Comparison of ENCODE assay signal across 8 mouse cellular contexts in genomic region chr11:119039732-119040512, GRCm38 (mm10). TPM values are rescaled to one million over a fixed set of nuclear protein-coding genes. Genes with fewer than 3 reads are reported as not detected.
DNase-seq lines count a peak whose midpoint lies in the region; ATAC-seq lines count a peak whose summit lies in the region.

No protein-coding gene starts in this region.

- 16% methylated on average over 21 of the region's 21 CpGs for WGBS in heart, embryonic 14.5 days
- WGBS in hindbrain, embryonic 10.5 days, result 3% methylated on average over 21 of the region's 21 CpGs
- 2% methylated on average over 21 of the region's 21 CpGs for WGBS in midbrain, embryonic 10.5 days

- H3K9me3 ChIP-seq in heart, embryonic 14.5 days (ENCODE audit: control insufficient read depth, low read length), result no peaks in the 10 kb centered on the region
- H3K9me3 ChIP-seq in hindbrain, embryonic 10.5 days, result no peaks in the 10 kb centered on the region
- H3K9me3 ChIP-seq in midbrain, embryonic 10.5 days (replicated peaks), result no peaks in the 10 kb centered on the region

- no peak for DNase-seq in heart, postnatal 4 days
- peak; percentile 67 for DNase-seq in MEL-GATA-1-ER (ENCODE audit: extremely low read depth, low read depth)
- DNase-seq in hindbrain, embryonic 10.5 days (ENCODE audit: low spot score), result no peak
- DNase-seq in midbrain, embryonic 10.5 days (ENCODE audit: low spot score), result no peak
- no peak for DNase-seq in adrenal gland, adult (ENCODE audit: inconsistent age in 2 of 2, low spot score in 1 of 2)
- DNase-seq in left cerebral cortex, postnatal 36 days (ENCODE audit: low spot score in 2 of 2), result no peak
- DNase-seq in left cerebral cortex, postnatal 25 days (ENCODE audit: low spot score in 2 of 2), result no peak

- intact Hi-C loops in left cerebral cortex, postnatal 36 days (cut with DNase I), result loop anchor here (2.0 to 5.0 kb wide), 2 partner anchors 17 to 43 kb away; no protein-coding TSS in a partner anchor
- intact Hi-C loops in left cerebral cortex, postnatal 25 days (cut with DNase I), result no loop called here

- H3K27me3 ChIP-seq in heart, embryonic 14.5 days (ENCODE audit: control insufficient read depth, insufficient read depth, low read length), result peaks cover 75% of the 10 kb centered on the region
- H3K27me3 ChIP-seq in hindbrain, embryonic 10.5 days (ENCODE audit: insufficient read depth, poor library complexity, severe bottlenecking), result peaks cover 90% of the 10 kb centered on the region
- peaks cover 92% of the 10 kb centered on the region for H3K27me3 ChIP-seq in midbrain, embryonic 10.5 days (ENCODE audit: low read depth, poor library complexity, severe bottlenecking)

- peak overlapping the region; percentile 87 for H3K9ac ChIP-seq in heart, embryonic 14.5 days (ENCODE audit: low read length)

- H3K4me1 ChIP-seq in heart, embryonic 14.5 days (ENCODE audit: control insufficient read depth in 2 of 2, insufficient read depth in 2 of 2, low read length in 2 of 2), result peaks cover 24 to 45% of the 10 kb centered on the region in 2 experiments
- peaks cover 91% of the 10 kb centered on the region for H3K4me1 ChIP-seq in hindbrain, embryonic 10.5 days (replicated peaks)
- peaks cover 90% of the 10 kb centered on the region for H3K4me1 ChIP-seq in midbrain, embryonic 10.5 days

- peaks cover 13% of the 10 kb centered on the region for H3K36me3 ChIP-seq in heart, embryonic 14.5 days (ENCODE audit: control insufficient read depth, insufficient read depth, low read length)
- peaks cover 11% of the 10 kb centered on the region for H3K36me3 ChIP-seq in hindbrain, embryonic 10.5 days
- H3K36me3 ChIP-seq in midbrain, embryonic 10.5 days, result peaks cover 10% of the 10 kb centered on the region

- ATAC-seq in heart, embryonic 14.5 days (ENCODE audit: insufficient number of reproducible peaks, insufficient read depth, low FRiP score, low read depth), result no peak

- peak overlapping the region in 1 of 2 experiments; percentile 85; a peak in 2 of 4 replicates for H3K27ac ChIP-seq in heart, embryonic 14.5 days (replicated peaks in 1 of 2; ENCODE audit: control insufficient read depth in 1 of 2, insufficient read depth in 1 of 2, low read depth in 2 of 2, low read length in 2 of 2)
- peak overlapping the region; percentile 94 for H3K27ac ChIP-seq in hindbrain, embryonic 10.5 days
- peak overlapping the region; percentile 95 for H3K27ac ChIP-seq in midbrain, embryonic 10.5 days (replicated peaks)

- peak overlapping the region; percentile 64 to 78 for H3K4me3 ChIP-seq in heart, embryonic 14.5 days (ENCODE audit: control insufficient read depth in 1 of 2, insufficient read depth in 1 of 2, low read depth in 1 of 2, low read length in 2 of 2)
- H3K4me3 ChIP-seq in hindbrain, embryonic 10.5 days, result peak overlapping the region; percentile 80
- H3K4me3 ChIP-seq in midbrain, embryonic 10.5 days, result peak overlapping the region; percentile 86

- peak overlapping the region; percentile 94 for H3K4me2 ChIP-seq in heart, embryonic 14.5 days (ENCODE audit: low read length)

RNA-seq across cellular contexts. Expression of gene Cbx8, which starts 0.8 kb away (rescaled TPM):
- 9.3 and 9.6 TPM in 2 replicates for polyA plus RNA-seq in heart, embryonic 14.5 days (2014; fragmentation: Nextera tagmentation; extraction: Ambion mirVana)
- total RNA-seq in heart, postnatal 4 days (2021), result 1 to 10 TPM; 5.6 to 5.7 TPM
- polyA plus RNA-seq in hindbrain, embryonic 10.5 days (2016; fragmentation: Nextera tagmentation; extraction: Ambion mirVana), result 11.2 and 13.0 TPM in 2 replicates
- 13.5 and 15.0 TPM in 2 replicates for polyA plus RNA-seq in midbrain, embryonic 10.5 days (2016; fragmentation: Nextera tagmentation; extraction: Ambion mirVana)
- total RNA-seq in left cerebral cortex, postnatal 36 days (2021), result 10 to 100 TPM; 12.3 to 16.0 TPM
- 10 to 100 TPM; 12.9 to 17.7 TPM for total RNA-seq in left cerebral cortex, postnatal 25 days (2021)

RNA-seq across cellular contexts. Expression of gene Cbx2, which starts 17.2 kb away (rescaled TPM):
- polyA plus RNA-seq in heart, embryonic 14.5 days (2014; fragmentation: Nextera tagmentation; extraction: Ambion mirVana), result 9.8 and 11.9 TPM in 2 replicates
- 1 to 10 TPM; 7.6 to 7.8 TPM for total RNA-seq in heart, postnatal 4 days (2021)
- polyA plus RNA-seq in hindbrain, embryonic 10.5 days (2016; fragmentation: Nextera tagmentation; extraction: Ambion mirVana), result 86.6 and 112 TPM in 2 replicates
- 108 and 110 TPM in 2 replicates for polyA plus RNA-seq in midbrain, embryonic 10.5 days (2016; fragmentation: Nextera tagmentation; extraction: Ambion mirVana)
- 1 to 10 TPM; 2.6 to 2.7 TPM for total RNA-seq in left cerebral cortex, postnatal 36 days (2021)
- total RNA-seq in left cerebral cortex, postnatal 25 days (2021), result 1 to 10 TPM; 2.6 to 3.0 TPM

RNA-seq across cellular contexts. Expression of gene Cbx4, which starts 46.1 kb away (rescaled TPM):
- 6.5 and 9.2 TPM in 2 replicates for polyA plus RNA-seq in heart, embryonic 14.5 days (2014; fragmentation: Nextera tagmentation; extraction: Ambion mirVana)
- total RNA-seq in heart, postnatal 4 days (2021), result 10 to 100 TPM; 30.5 to 34.9 TPM
- 4.4 and 8.2 TPM in 2 replicates for polyA plus RNA-seq in hindbrain, embryonic 10.5 days (2016; fragmentation: Nextera tagmentation; extraction: Ambion mirVana)
- polyA plus RNA-seq in midbrain, embryonic 10.5 days (2016; fragmentation: Nextera tagmentation; extraction: Ambion mirVana), result 5.1 and 7.1 TPM in 2 replicates
- 10 to 100 TPM; 60.9 to 68.6 TPM for total RNA-seq in left cerebral cortex, postnatal 36 days (2021)
- 10 to 100 TPM; 59.5 to 66.2 TPM for total RNA-seq in left cerebral cortex, postnatal 25 days (2021)

RNA-seq across cellular contexts. Expression of gene Enpp7, which starts 51.9 kb away (rescaled TPM):
- polyA plus RNA-seq in heart, embryonic 14.5 days (2014; fragmentation: Nextera tagmentation; extraction: Ambion mirVana), result not detected in 2 replicates
- not detected for total RNA-seq in heart, postnatal 4 days (2021)
- polyA plus RNA-seq in hindbrain, embryonic 10.5 days (2016; fragmentation: Nextera tagmentation; extraction: Ambion mirVana), result not detected in 2 replicates
- polyA plus RNA-seq in midbrain, embryonic 10.5 days (2016; fragmentation: Nextera tagmentation; extraction: Ambion mirVana), result not detected in 2 replicates
- total RNA-seq in left cerebral cortex, postnatal 36 days (2021), result not detected
- not detected for total RNA-seq in left cerebral cortex, postnatal 25 days (2021)
